Mouse (Mus musculus) midbrain, postnatal 0 days (tissue): Measurements from ENCODE around the gene Slc8a1. TPM values are rescaled to one million over a fixed set of nuclear protein-coding genes. Genes with fewer than 3 reads are reported as not detected.

Experiments used
- ATAC-seq: fragments of 200-750 bp; cut with Nextera tagmentation; 2 replicates; pipeline ENCODE4 v1.8.0; 2017; ENCODE audit warnings: moderate number of reproducible peaks, mild to moderate bottlenecking, moderate TSS enrichment, moderate library complexity; ENCODE audit not compliant: low FRiP score
- DNase-seq: peaks from one replicate; pipeline ENCODE4 v3.0.0-alpha.2; 2015; ENCODE audit warnings: low spot score
- H3K27ac ChIP-seq: fragments of 300-500 bp; sonication (generic); 2 replicates; pipeline ENCODE4 v1.5.1; 2014; ENCODE audit warnings: low read depth, mild to moderate bottlenecking, low read length, mixed read lengths
- H3K27me3 ChIP-seq: fragments of 300-500 bp; sonication (generic); 2 replicates; pipeline ENCODE4 v1.6.1; 2014; ENCODE audit warnings: low read length, control low read depth, mixed read lengths; ENCODE audit not compliant: insufficient read depth
- H3K36me3 ChIP-seq: fragments of 300-500 bp; sonication (generic); 2 replicates; pipeline ENCODE4 v1.6.1; 2014; ENCODE audit warnings: low read length, control low read depth, mixed read lengths; ENCODE audit not compliant: insufficient read depth
- H3K4me1 ChIP-seq: fragments of 300-500 bp; sonication (generic); 2 replicates; pipeline ENCODE4 v1.6.1; 2014; ENCODE audit warnings: mild to moderate bottlenecking, control low read depth, antibody characterized with exemption, low read length, mixed read lengths; ENCODE audit not compliant: insufficient read depth
- H3K4me2 ChIP-seq: fragments of 300-500 bp; sonication (generic); 2 replicates; pipeline ENCODE4 v1.6.1; 2014; ENCODE audit warnings: low read depth, mild to moderate bottlenecking, low read length, mixed read lengths; ENCODE audit not compliant: poor library complexity, severe bottlenecking
- H3K4me3 ChIP-seq: fragments of 300-500 bp; sonication (generic); 2 replicates; pipeline ENCODE4 v1.5.1; 2014; ENCODE audit warnings: low read depth, mild to moderate bottlenecking, low read length, moderate library complexity
- H3K9ac ChIP-seq: fragments of 300-500 bp; sonication (generic); replicated peaks from 2 replicates; pipeline ENCODE4 v1.6.1; 2014; ENCODE audit warnings: mild to moderate bottlenecking, low read length, moderate library complexity, mixed read lengths; ENCODE audit not compliant: poor library complexity, severe bottlenecking
- H3K9me3 ChIP-seq: fragments of 300-500 bp; sonication (generic); 2 replicates; pipeline ENCODE4 v1.6.1; 2016; ENCODE audit warnings: low read length, control low read depth
- CTCF ChIP-seq: IDR thresholded peaks from 2 replicates; pipeline ENCODE4 v1.5.1; 2016; ENCODE audit warnings: antibody characterized with exemption, mild to moderate bottlenecking
- WGBS: fragments of 180-500 bp; shearing (Covaris S2); extraction: QIAGEN DNeasy Blood & Tissue Kit; methylation state at CpG from one replicate; pipeline ENCODE4 v1.1.7; 2014; 5-methylcytosine and 5-hydroxymethylcytosine counted together
- polyA plus RNA-seq: library from polyadenylated mRNA; unstranded; fragments of >200 nt; fragmentation: Nextera tagmentation; extraction: Ambion mirVana; gene quantifications from 2 replicates; pipeline ENCODE4 v1.2.1, GENCODE M21; 2015
- total RNA-seq: library from RNA; depleted of rRNA; stranded (reverse); fragments of >200 nt; gene quantifications from 2 replicates; pipeline ENCODE4 v1.2.3, GENCODE M21; 2014

The Slc8a1 gene
- total and polyA plus RNA-seq, 2 experiments from 2014 or later = 17.9 to 123 TPM

DNA sequence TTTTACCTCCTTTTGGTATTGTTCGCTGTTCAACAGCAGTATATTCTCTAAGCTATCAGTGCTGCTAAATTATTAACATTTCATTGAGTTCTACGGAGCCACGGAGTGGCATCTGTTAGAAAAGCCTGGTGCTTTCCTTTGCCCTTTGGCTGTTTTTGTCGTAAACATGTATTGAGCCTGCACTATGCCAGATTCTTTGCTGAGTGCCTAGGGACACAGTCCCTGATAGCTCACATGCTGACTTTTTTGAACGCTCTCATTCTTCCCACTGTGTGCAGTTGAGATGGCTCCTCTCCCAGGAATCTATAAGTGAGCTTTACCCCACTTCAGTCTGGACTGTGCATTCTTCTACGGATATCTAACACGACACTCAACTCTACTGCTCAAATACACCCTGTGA, 148.4 kb downstream of the Slc8a1 start:
- Histone ChIP-seq H3K9ac (no peak overlapping the region), H3K27me3 (no peaks in the 10 kb centered on the region), H3K9me3 (no peaks in the 10 kb centered on the region), H3K4me1 (no peaks in the 10 kb centered on the region), H3K27ac (no peak overlapping the region), H3K4me3 (no peak overlapping the region), H3K36me3 (no peaks in the 10 kb centered on the region), H3K4me2 (no peak overlapping the region)
- DNase-seq (peak; percentile 17), ATAC-seq (no peak)
- WGBS = 64% methylated on average over 7 of the region's 7 CpGs
- TF ChIP-seq CTCF = no peak

DNA sequence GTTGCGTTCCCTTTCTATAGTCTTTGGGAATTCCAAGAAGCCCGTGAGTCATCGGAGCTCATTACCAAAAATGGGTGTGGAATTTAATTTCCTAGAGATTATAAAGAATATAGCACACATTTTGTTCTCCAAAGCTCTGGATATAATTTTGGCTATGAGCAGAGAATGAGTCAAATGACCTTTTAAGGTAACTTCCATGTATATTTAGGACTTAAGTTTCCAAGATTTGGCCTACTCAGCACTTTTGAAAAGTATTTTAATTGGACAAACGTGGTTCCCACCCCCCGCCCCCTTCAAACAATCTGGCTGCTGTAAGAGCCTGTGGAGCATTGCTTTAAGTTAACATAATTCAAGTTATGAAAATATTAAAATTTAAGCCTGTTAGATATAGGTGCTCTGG, 151.4 kb downstream of the Slc8a1 start:
- H3K4me1 ChIP-seq = no peaks in the 10 kb centered on the region
- H3K4me3 ChIP-seq = no peak overlapping the region
- ATAC-seq (no peak), DNase-seq (no peak)
- no peaks in the 10 kb centered on the region for H3K36me3 ChIP-seq
- 87% methylated on average over 5 of the region's 5 CpGs for WGBS
- H3K9ac ChIP-seq = no peak overlapping the region
- TF ChIP-seq CTCF = no peak
- H3K4me2 ChIP-seq = no peak overlapping the region
- no peak overlapping the region for H3K27ac ChIP-seq
- H3K27me3 ChIP-seq = no peaks in the 10 kb centered on the region
- no peaks in the 10 kb centered on the region for H3K9me3 ChIP-seq

DNA sequence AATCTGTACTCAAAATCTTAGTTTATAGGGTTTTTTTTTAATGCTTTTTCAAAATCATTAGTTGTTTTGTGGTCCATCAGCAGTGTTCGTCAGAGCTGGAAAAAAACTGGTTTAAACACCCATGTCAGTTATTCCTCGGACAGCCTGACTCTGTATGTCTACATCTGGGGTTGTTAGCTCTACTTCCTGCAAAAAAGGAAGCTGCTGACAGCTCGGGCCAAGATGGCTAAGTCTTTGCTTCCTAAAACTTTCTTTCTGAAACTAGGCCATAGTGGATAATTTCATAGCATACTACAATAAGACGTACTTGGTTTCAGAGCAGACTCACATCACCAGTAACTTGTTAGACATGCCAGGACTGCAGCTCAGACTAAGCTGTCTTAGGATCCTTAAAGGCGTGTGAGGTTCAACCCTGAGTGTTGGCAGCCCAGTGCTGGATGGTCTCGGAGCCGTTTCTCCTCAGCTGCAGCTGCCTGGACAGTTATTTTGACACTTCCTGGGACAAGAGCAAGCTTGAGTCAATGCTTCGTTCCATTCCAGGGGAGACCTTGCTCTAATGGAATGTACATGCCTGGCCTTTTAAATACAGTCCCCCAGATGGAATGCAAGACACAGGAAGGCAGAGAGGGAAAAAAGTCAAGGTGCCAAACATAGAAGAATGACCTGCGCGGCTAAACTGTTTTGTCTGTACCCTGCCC, 158.3 kb downstream of the Slc8a1 start:
- 86% methylated on average over 10 of the region's 10 CpGs for WGBS
- no peak overlapping the region for H3K4me3 ChIP-seq
- ATAC-seq (no peak), DNase-seq (no peak)
- no peaks in the 10 kb centered on the region for H3K27me3 ChIP-seq
- H3K36me3 ChIP-seq = no peaks in the 10 kb centered on the region
- no peak overlapping the region for H3K9ac ChIP-seq
- H3K4me2 ChIP-seq = no peak overlapping the region
- TF ChIP-seq CTCF = no peak
- H3K9me3 ChIP-seq = no peaks in the 10 kb centered on the region
- H3K27ac ChIP-seq = no peak overlapping the region
- no peaks in the 10 kb centered on the region for H3K4me1 ChIP-seq

DNA sequence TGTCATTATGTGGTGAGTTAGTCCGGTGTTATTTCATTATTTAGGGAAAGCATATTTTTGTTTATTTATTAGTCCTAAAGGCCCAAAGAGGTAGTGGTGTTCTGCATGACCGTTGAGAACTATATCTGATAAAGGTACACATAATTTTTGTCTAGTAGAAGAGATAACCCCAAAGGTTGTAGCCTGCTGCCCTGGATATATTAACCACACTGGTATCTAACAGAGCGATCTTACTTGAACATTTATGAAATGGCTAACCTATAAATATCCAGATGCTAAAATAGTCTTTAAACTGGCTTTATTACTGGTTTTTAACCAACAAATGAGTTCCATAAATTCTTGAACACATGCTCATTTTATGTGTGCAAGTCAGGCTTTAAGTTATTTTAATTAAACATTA, 161.3 kb downstream of the Slc8a1 start:
- no peak for TF ChIP-seq CTCF
- H3K4me3 ChIP-seq = no peak overlapping the region
- whole genome bisulfite sequencing = 94% methylated on average over 3 of the region's 3 CpGs
- DNase-seq (no peak), ATAC-seq (no peak)
- H3K27ac ChIP-seq = no peak overlapping the region
- no peak overlapping the region for H3K4me2 ChIP-seq
- no peaks in the 10 kb centered on the region for H3K4me1 ChIP-seq
- no peaks in the 10 kb centered on the region for H3K27me3 ChIP-seq
- H3K9me3 ChIP-seq = no peaks in the 10 kb centered on the region
- no peak overlapping the region for H3K9ac ChIP-seq
- no peaks in the 10 kb centered on the region for H3K36me3 ChIP-seq

DNA sequence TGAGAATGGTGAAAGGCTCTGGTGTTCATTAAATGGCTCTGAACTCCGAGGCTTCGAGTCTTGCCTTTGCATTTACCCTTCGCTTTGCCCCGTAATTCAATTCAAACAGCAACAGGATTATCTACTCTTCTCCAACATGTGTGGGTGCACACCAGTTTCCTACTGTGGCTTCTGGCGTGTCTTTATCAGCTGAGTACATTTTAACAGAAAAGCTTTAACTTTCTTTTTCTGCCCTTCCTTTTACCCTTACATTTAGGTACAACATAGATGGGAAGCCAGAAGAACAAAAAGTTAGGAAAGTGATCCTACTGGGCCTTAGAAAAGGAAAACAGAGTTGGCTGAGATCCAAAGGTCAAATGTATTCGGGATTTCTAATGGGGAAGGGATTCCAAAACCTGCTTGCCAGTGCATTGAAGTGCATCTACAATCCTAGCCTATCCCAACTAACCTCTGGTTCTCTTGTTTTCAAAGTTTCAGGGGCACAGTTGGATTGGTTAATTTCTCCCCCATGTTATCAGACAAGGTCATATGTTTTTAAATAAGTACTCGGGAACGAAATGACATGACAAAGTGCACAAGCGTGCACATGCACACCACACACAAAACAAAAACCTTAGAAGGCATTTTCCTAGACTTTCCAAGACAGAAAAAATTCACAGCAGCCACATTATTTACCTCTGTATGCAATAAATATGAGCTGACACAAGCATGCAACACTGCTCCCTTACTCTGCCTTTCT, 172.4 kb downstream of the Slc8a1 start:
- no peak for DNase-seq
- H3K4me2 ChIP-seq = no peak overlapping the region
- no peaks in the 10 kb centered on the region for H3K36me3 ChIP-seq
- H3K4me1 ChIP-seq = no peaks in the 10 kb centered on the region
- 50% methylated on average over 9 of the region's 9 CpGs for WGBS
- H3K9ac ChIP-seq = no peak overlapping the region
- H3K27me3 ChIP-seq = no peaks in the 10 kb centered on the region
- ATAC-seq = no peak
- H3K9me3 ChIP-seq = no peaks in the 10 kb centered on the region
- no peak overlapping the region for H3K4me3 ChIP-seq
- H3K27ac ChIP-seq = no peak overlapping the region
- no peak for TF ChIP-seq CTCF

DNA sequence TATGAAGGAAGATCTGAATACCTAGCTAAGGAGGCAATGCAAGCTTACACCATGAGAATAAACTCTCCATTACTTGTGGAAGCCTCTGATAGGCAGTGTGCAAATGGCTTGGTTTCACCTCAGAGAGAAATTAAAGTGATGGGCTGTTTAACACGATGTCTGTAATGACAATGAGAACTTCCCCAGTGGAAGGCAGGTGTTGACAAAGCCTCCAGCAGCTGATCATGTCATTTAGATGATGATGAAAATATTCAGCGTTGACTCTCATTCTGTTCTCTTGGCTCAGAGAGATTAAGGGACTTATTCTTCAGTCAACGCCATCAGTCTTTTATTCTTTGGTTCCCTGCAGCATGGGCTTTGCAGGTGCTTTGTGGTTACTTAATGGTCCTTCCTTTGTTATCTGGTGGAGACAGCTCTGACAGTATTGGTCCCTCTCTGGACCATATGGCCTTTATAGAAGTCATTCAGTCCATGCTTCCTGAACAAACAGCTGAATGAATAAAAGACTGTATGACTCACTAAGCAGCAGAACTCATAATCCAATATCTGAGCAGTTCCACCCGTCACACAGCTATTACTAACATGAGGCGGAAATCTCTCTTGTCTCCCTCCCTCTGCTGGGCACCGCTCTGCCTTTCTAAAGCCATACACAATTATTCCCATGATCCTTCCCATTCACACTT, 184.0 kb downstream of the Slc8a1 start:
- no peak overlapping the region for H3K9ac ChIP-seq
- no peak overlapping the region for H3K27ac ChIP-seq
- ATAC-seq (no peak), DNase-seq (no peak)
- H3K4me1 ChIP-seq = no peaks in the 10 kb centered on the region
- 38% methylated on average over 6 of the region's 6 CpGs for WGBS
- TF ChIP-seq CTCF = no peak
- no peaks in the 10 kb centered on the region for H3K27me3 ChIP-seq
- H3K9me3 ChIP-seq = no peaks in the 10 kb centered on the region
- H3K36me3 ChIP-seq = no peaks in the 10 kb centered on the region
- no peak overlapping the region for H3K4me3 ChIP-seq
- no peak overlapping the region for H3K4me2 ChIP-seq
